Mouse (Mus musculus): ENCODE results near the gene Prickle1. TPM values are rescaled to one million over a fixed set of nuclear protein-coding genes. Genes with fewer than 3 reads are reported as not detected.
A peak's percentile ranks its signal among the peaks of the same experiment; 100 is the strongest.

The Prickle1 gene
- polyA plus RNA-seq, 1 experiment from 2014 or later = 21.7 TPM

DNA sequence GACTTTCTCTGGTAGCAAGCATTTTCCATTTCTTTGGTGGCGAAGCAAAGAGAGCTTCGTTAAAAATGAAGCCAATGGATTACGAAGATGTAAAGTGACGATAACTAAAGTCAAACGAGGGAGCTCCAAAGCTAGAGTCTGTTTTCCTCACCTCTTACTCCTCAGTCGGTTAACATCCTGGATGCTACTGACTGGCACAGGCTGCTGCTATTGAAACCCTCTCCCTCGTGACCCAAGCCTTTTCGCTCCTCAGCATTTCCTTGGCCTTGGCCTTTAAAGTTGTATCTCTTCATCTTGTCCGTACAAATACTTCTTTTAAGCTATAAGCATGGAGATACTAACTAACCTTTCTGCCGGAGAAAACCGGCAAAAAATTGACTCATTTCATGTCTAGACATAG, 1.3 kb upstream of the Prickle1 start:
- ATAC-seq (ENCODE audit: insufficient read depth, low FRiP score) = no peak
- H3K36me3 ChIP-seq (ENCODE audit: control insufficient read depth, insufficient read depth, low read length) = no peaks in the 10 kb centered on the region
- no peak overlapping the region for H3K9ac ChIP-seq (ENCODE audit: low read length)
- H3K4me1 ChIP-seq (ENCODE audit: control insufficient read depth, insufficient read depth, low read length) = peaks cover 12% of the 10 kb centered on the region
- H3K27me3 ChIP-seq (ENCODE audit: control insufficient read depth, insufficient read depth, low read length) = no peaks in the 10 kb centered on the region
- WGBS = 61% methylated on average over 11 of the region's 11 CpGs
- no peak overlapping the region for H3K4me3 ChIP-seq (replicated peaks; ENCODE audit: low read length)
- H3K27ac ChIP-seq (ENCODE audit: low read length) = no peak overlapping the region
- H3K4me2 ChIP-seq (ENCODE audit: low read depth, low read length) = peak overlapping the region; percentile 69
- H3K9me3 ChIP-seq (replicated peaks; ENCODE audit: control insufficient read depth, low read length) = no peaks in the 10 kb centered on the region

DNA sequence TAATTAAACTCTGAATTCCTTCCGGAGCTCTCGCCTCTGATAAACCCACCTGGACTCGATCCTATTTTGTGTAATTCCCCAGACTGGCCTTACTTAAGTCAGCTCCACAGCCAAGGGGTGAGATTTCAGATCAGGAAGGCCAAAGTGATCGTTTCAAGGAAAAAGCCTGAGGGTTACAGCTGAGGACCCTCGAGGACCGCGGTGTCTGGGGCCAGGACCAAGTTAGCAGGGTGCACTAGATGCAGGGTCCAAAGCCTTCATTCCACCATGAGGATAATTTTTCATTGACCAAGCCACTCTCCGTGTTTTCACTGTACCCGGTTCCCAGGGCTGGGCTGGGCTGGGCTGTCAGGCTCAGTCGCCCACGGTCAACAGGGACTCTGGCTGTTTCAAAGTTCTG, 594 bp upstream of the Prickle1 start:
- Histone ChIP-seq H3K9me3 (replicated peaks; ENCODE audit: control insufficient read depth, low read length) (no peaks in the 10 kb centered on the region), H3K27me3 (ENCODE audit: control insufficient read depth, insufficient read depth, low read length) (no peaks in the 10 kb centered on the region), H3K4me2 (ENCODE audit: low read depth, low read length) (peak overlapping the region; percentile 69), H3K4me3 (replicated peaks; ENCODE audit: low read length) (peak overlapping the region; percentile 90), H3K9ac (ENCODE audit: low read length) (peak overlapping the region; percentile 97), H3K4me1 (ENCODE audit: control insufficient read depth, insufficient read depth, low read length) (peaks cover 13% of the 10 kb centered on the region), H3K27ac (ENCODE audit: low read length) (peak overlapping the region; percentile 73), H3K36me3 (ENCODE audit: control insufficient read depth, insufficient read depth, low read length) (no peaks in the 10 kb centered on the region)
- under 1% methylated on average over 11 of the region's 11 CpGs for WGBS
- ATAC-seq (ENCODE audit: insufficient read depth, low FRiP score) = peak; percentile 59

GRCm38 (mm10) chr15:93594888-93595698, 598 bp downstream of the Prickle1 start:
- Histone ChIP-seq H3K27me3 (ENCODE audit: control insufficient read depth, insufficient read depth, low read length) (no peaks in the 10 kb centered on the region), H3K4me2 (ENCODE audit: low read depth, low read length) (peak overlapping the region; percentile 69), H3K4me3 (replicated peaks; ENCODE audit: low read length) (peak overlapping the region; percentile 90), H3K27ac (ENCODE audit: low read length) (peak overlapping the region; percentile 90), H3K9ac (ENCODE audit: low read length) (peak overlapping the region; percentile 97), H3K9me3 (replicated peaks; ENCODE audit: control insufficient read depth, low read length) (no peaks in the 10 kb centered on the region), H3K36me3 (ENCODE audit: control insufficient read depth, insufficient read depth, low read length) (no peaks in the 10 kb centered on the region), H3K4me1 (ENCODE audit: control insufficient read depth, insufficient read depth, low read length) (peaks cover 14% of the 10 kb centered on the region)
- ATAC-seq (ENCODE audit: insufficient read depth, low FRiP score) = peak; percentile 59
- WGBS = under 1% methylated on average over 64 of the region's 64 CpGs

- Histone ChIP-seq H3K36me3 (ENCODE audit: control insufficient read depth, insufficient read depth, low read length) (no peaks in the 10 kb centered on the region), H3K9ac (ENCODE audit: low read length) (peak overlapping the region; percentile 97), H3K27me3 (ENCODE audit: control insufficient read depth, insufficient read depth, low read length) (no peaks in the 10 kb centered on the region), H3K4me1 (ENCODE audit: control insufficient read depth, insufficient read depth, low read length) (peaks cover 16% of the 10 kb centered on the region), H3K4me2 (ENCODE audit: low read depth, low read length) (peak overlapping the region; percentile 69), H3K4me3 (replicated peaks; ENCODE audit: low read length) (peak overlapping the region; percentile 90), H3K9me3 (replicated peaks; ENCODE audit: control insufficient read depth, low read length) (no peaks in the 10 kb centered on the region), H3K27ac (ENCODE audit: low read length) (peak overlapping the region; percentile 90)
- 10% methylated on average over 10 of the region's 10 CpGs for WGBS
- no peak for ATAC-seq (ENCODE audit: insufficient read depth, low FRiP score)
Measured at GRCm38 (mm10) chr15:93594296-93594887, 1.3 kb downstream of the Prickle1 start.

DNA sequence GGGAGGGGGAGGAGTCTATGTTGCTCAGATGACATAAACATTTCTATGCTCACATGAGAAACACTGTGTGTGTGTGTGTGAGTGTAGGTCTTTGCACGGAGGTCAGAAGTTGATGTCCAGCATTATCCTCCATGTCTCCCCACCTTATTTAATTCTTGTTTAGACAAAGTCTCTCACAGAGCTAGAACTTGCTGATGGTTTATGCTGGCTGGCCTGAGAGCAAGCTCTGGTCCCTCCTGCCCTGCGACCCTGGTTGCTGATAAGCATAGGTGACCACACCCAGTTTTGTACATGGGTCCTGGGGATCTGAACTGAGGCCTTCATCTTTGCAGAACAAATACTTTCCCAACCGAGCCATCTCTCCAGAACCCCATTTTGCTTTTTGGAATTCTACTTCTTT, 3.1 kb downstream of the Prickle1 start:
- Histone ChIP-seq H3K4me1 (ENCODE audit: control insufficient read depth, insufficient read depth, low read length) (peaks cover 19% of the 10 kb centered on the region), H3K4me3 (replicated peaks; ENCODE audit: low read length) (no peak overlapping the region; the same call in 1 of the 2 replicates), H3K9ac (ENCODE audit: low read length) (no peak overlapping the region), H3K4me2 (ENCODE audit: low read depth, low read length) (peak overlapping the region; percentile 61), H3K9me3 (replicated peaks; ENCODE audit: control insufficient read depth, low read length) (no peaks in the 10 kb centered on the region), H3K36me3 (ENCODE audit: control insufficient read depth, insufficient read depth, low read length) (no peaks in the 10 kb centered on the region), H3K27ac (ENCODE audit: low read length) (peak overlapping the region; percentile 74), H3K27me3 (ENCODE audit: control insufficient read depth, insufficient read depth, low read length) (no peaks in the 10 kb centered on the region)
- whole genome bisulfite sequencing = 43% methylated on average over 3 of the region's 3 CpGs
- no peak for ATAC-seq (ENCODE audit: insufficient read depth, low FRiP score)

GRCm38 (mm10) chr15:93591831-93592321, 3.8 kb downstream of the Prickle1 start:
- Histone ChIP-seq H3K36me3 (ENCODE audit: control insufficient read depth, insufficient read depth, low read length) (no peaks in the 10 kb centered on the region), H3K9ac (ENCODE audit: low read length) (peak overlapping the region; percentile 64), H3K9me3 (replicated peaks; ENCODE audit: control insufficient read depth, low read length) (no peaks in the 10 kb centered on the region), H3K4me2 (ENCODE audit: low read depth, low read length) (peak overlapping the region; percentile 61), H3K27ac (ENCODE audit: low read length) (peak overlapping the region; percentile 74), H3K4me3 (replicated peaks; ENCODE audit: low read length) (peak overlapping the region; percentile 39), H3K27me3 (ENCODE audit: control insufficient read depth, insufficient read depth, low read length) (no peaks in the 10 kb centered on the region), H3K4me1 (ENCODE audit: control insufficient read depth, insufficient read depth, low read length) (peaks cover 19% of the 10 kb centered on the region)
- 7% methylated on average over 12 of the region's 12 CpGs for WGBS
- ATAC-seq (ENCODE audit: insufficient read depth, low FRiP score) = peak; percentile 37

DNA sequence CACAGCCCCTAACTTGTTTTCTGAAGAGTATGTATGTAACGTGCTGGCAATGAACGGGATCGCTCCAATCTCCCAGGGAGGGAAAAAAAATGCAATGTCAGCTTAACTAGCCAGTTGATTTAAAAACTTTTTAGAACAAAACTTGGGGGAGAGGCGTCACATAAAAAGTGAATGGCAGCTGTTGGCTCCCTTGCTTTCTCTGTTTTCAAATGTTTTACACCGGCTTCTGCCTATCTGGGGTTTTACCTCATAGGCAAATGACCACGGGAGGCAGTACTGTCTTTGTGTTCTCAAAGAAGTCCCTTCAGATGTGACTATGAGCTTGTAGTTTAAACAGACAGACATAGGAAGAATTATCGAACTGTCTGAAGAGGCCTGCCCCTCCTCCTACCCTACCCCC, 4.3 kb downstream of the Prickle1 start:
- Histone ChIP-seq H3K4me2 (ENCODE audit: low read depth, low read length) (peak overlapping the region; percentile 61), H3K27ac (ENCODE audit: low read length) (peak overlapping the region; percentile 74), H3K4me3 (replicated peaks; ENCODE audit: low read length) (peak overlapping the region; percentile 39), H3K4me1 (ENCODE audit: control insufficient read depth, insufficient read depth, low read length) (peaks cover 16% of the 10 kb centered on the region; the same call in 1 of the 2 replicates), H3K36me3 (ENCODE audit: control insufficient read depth, insufficient read depth, low read length) (no peaks in the 10 kb centered on the region), H3K9ac (ENCODE audit: low read length) (peak overlapping the region; percentile 64), H3K9me3 (replicated peaks; ENCODE audit: control insufficient read depth, low read length) (no peaks in the 10 kb centered on the region), H3K27me3 (ENCODE audit: control insufficient read depth, insufficient read depth, low read length) (no peaks in the 10 kb centered on the region)
- 33% methylated on average over 7 of the region's 7 CpGs for WGBS
- ATAC-seq (ENCODE audit: insufficient read depth, low FRiP score) = no peak

- peaks cover 16% of the 10 kb centered on the region; the same call in 1 of the 2 replicates for H3K4me1 ChIP-seq (ENCODE audit: control insufficient read depth, insufficient read depth, low read length)
- no peaks in the 10 kb centered on the region for H3K36me3 ChIP-seq (ENCODE audit: control insufficient read depth, insufficient read depth, low read length)
- H3K4me3 ChIP-seq (replicated peaks; ENCODE audit: low read length) = no peak overlapping the region
- WGBS = 52% methylated on average over 6 of the region's 6 CpGs
- peak overlapping the region; percentile 63 for H3K27ac ChIP-seq (ENCODE audit: low read length)
- no peaks in the 10 kb centered on the region for H3K9me3 ChIP-seq (replicated peaks; ENCODE audit: control insufficient read depth, low read length)
- no peak overlapping the region for H3K4me2 ChIP-seq (ENCODE audit: low read depth, low read length)
- no peak; the same call in 1 of the 2 replicates for ATAC-seq (ENCODE audit: insufficient read depth, low FRiP score)
- H3K9ac ChIP-seq (ENCODE audit: low read length) = no peak overlapping the region
- H3K27me3 ChIP-seq (ENCODE audit: control insufficient read depth, insufficient read depth, low read length) = no peaks in the 10 kb centered on the region
Measured at GRCm38 (mm10) chr15:93588401-93588800, 7.3 kb downstream of the Prickle1 start.

DNA sequence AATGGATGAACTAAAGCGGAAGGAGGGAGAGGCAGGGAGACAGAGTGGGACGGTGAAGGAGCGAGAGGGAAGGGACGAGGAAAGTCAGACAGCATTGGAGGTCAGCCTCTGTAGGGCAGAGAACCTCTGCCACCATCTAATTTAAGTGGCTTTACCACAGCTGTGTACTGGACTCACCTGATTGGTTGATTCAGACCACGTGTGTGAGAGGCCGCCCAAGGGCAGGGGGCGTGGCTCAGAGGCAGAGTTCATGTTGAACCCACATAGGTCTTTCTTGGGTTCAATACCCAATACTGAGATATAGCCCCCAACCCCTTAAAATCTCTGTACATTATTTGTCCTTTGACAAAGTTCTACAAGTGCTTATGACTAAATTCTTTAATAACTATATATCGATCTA, 8.0 kb downstream of the Prickle1 start:
- no peaks in the 10 kb centered on the region for H3K9me3 ChIP-seq (replicated peaks; ENCODE audit: control insufficient read depth, low read length)
- H3K9ac ChIP-seq (ENCODE audit: low read length) = no peak overlapping the region
- H3K36me3 ChIP-seq (ENCODE audit: control insufficient read depth, insufficient read depth, low read length) = no peaks in the 10 kb centered on the region
- H3K27ac ChIP-seq (ENCODE audit: low read length) = no peak overlapping the region; the same call in 1 of the 2 replicates
- H3K4me3 ChIP-seq (replicated peaks; ENCODE audit: low read length) = no peak overlapping the region
- no peak for ATAC-seq (ENCODE audit: insufficient read depth, low FRiP score)
- peaks cover 14% of the 10 kb centered on the region; the same call in 1 of the 2 replicates for H3K4me1 ChIP-seq (ENCODE audit: control insufficient read depth, insufficient read depth, low read length)
- H3K4me2 ChIP-seq (ENCODE audit: low read depth, low read length) = no peak overlapping the region
- H3K27me3 ChIP-seq (ENCODE audit: control insufficient read depth, insufficient read depth, low read length) = no peaks in the 10 kb centered on the region
- WGBS = 79% methylated on average over 8 of the region's 8 CpGs

Data from stomach, embryonic 16.5 days (tissue).